Mouse (Mus musculus): ENCODE results near the gene Zfp27. TPM values are rescaled to one million over a fixed set of nuclear protein-coding genes. Genes with fewer than 3 reads are reported as not detected.

The Zfp27 gene
- 16.2 TPM for polyA plus RNA-seq (2015; fragmentation: Illumina TruSeq; extraction: RNeasy Lipid Tissue Mini Kit (QIAGEN cat#74804); ENCODE audit: low read depth, low replicate concordance)

DNA sequence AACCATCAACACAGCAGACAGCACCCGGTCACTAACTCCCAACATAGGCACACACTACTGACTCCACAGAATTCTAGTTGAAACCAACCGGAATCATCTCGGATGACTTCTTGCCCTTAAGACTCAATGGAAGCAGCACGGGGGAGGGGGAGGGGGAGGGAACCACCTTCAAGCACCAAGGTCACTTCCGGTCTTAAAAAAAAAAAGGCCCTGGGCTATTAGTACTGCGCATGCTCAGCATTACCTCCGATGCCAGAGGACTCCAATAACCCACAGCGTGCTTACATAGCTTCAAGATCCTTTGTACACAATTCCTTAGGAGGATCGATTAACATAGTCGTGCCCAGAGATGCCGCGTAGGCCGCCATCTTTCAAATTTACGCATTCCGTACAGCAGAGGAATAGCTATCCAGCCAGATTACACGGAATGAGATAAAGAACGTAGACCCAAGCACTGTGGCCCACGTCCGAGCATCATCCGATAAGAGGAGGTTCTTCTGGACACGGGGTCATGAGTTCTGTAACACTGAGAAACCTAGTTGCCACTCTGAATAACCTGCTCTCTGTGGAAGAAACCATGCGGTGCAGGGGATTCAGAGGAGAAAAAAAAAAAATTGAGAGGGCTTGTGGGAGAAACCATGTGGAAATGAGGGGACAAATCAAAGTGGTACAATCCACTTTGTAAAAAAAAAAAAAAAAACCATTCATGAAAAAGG, at the start of gene Zfp27:
Gene Zfp27, minus strand, starts transcription at position 607 of the 716 bp plus-strand sequence.

DNA sequence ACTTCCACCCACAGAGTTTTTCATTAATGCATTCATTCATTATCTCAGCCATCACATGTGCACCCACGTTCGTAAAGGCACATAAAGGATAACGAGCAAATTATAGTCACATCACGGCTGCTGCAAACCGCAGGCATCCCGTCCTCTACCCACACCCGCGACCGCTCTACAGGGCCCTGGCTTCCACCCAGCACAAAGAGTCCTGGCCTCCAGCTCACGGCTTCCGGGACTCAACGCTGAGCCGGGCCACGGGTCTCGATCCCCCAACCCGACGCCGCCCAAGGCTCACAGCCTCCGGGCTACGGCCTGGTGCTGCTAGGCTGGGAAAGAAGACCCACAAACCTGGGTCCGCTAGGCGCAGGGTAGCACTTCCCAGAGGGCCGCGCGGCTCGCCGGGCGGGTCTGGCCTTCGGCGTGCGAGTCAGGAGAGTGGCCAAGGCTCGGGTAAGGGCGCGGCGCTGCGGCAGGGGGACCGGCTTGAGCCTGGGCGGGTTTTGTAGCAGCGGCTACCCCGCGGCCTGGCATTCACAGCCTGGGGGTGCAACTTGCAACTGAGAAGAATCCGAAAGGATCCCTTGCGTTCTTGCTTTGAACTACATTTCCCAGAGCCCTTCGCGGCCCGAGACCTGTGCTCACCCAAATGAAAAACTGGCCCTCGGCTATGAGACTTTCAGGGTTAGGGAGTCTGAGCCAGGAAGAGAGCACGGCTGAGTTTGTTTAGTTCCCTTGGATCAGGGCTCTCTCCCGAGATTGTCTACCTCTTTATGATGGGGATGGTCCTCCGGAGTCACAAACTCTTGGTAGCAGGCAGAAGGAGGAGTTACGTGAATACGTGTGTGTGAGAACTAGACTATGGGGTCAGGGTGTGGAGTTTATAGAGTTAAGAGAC, 47.4 kb upstream of the Zfp27 start, which contains the start of gene Zfp74:
Gene Zfp74, minus strand, starts transcription at position 577 of the 889 bp plus-strand sequence.

DNA sequence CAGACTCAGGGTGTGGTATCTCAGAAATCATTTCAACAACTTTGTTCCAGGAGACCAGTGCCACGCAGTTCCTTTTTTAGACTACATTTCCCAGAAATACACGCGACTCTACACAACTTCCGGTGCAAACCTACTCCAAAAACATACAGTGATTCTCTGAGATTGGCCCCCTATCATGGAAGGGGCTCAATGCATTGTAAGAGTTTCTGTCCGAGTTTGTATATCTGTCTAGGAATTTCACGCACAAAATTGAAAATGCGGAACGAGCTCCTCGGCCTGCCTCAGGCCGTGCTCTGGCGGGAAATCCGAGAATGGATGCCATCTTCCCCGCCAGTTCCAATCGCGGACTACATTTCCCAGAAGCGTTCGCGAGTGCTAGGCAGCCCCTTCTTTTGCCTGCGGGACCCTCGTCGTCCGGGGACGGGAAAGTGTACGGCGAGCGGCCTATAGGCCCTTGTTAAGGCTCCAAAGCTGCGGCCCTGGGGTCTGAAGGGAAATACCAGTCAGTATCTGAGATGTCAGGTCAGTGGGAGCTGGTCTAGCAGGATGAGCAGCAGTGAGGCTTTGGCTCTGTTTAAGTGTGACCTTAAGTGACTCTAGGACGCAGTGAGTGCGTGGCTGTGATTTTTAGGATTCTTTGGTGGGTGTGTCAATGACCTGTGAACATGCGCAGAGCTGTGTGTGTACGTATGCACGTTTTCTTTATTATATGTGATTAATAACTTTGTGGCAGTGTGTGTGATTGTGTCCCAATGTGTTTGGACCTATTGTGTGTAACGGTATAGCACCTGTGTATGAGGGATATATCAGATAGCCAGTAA, 2.0 kb upstream of the Zfp27 start, which contains the start of gene Zfp383:
Gene Zfp383, plus strand, starts transcription at position 94 of the 821 bp plus-strand sequence.

DNA sequence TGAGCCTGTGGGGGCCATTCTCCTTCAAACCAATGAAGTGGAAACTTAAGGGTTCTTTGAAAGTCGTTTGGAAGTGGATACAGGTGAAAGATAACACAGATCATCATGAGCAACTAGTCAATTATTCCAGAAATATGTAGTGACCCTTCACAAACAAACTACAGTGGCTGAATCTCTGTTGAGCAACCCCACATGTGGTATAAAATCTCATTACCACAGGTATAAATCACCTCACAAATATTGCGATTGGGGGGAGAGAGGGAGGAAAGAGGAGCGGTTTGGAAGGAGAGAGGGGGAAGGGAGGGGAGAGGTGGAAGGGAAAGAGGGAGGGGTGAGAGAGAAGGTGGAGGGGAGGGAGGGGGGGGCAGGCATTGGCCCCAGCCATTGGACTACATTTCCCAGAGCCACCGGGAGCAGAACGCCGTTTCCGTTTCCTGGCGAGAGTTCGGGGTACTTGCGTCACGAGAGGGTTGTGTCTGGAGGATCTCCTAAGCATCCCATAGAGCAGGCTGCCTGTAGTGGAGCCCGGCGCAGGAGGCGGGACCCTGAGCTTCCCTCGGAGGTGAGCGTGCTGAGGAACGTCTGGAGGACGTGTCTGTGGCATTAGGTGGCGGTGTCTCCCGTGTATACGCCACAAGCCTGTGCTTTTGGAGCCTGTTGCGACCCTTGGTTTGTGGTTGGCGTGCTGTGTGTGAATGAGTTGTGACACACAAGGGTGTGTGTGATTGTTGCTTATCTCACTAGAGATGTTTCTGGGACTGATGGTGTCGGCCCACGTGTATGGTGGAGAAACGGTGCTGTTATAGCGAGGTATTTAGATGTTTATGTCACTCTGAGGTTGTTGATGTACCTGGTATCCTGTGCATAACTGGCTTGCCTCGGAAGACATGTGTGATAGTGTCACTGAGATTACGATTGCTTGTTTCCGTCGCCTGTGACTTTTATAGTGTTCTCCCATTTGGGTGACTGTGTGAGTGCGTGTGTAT, 46.5 kb downstream of the Zfp27 start, which contains the start of gene Zfp420:
Gene Zfp420, plus strand, starts transcription at position 448 of the 986 bp plus-strand sequence.

DNA sequence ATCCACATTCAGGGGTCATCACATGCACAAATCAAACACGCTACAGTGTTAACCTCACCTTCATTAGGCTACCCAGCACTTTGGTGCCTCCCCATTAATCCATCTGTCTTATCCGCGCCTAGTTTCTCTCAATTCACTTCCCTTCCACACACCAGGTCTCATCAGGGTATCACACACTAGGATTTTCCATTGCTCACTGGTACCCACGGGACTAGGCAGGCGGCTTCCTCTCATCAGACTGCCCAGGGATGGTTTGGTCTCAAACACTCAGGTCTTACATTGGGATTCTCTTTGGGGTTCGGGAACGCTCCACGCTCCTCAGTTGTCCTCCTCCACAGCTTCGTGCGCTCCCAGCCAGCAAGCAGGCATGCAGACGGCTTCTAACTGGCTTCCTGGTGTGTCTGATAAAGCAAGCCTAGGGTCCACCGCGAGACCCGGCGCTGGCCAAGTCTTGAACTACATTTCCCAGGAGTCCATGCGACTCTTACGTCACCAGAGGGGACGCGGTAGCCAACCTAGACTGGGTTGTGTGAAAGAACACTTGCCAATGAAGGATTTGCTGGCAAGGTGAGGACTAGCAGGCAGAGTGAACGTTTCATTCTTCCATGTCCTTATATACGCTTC, 53.0 kb downstream of the Zfp27 start, which contains the start of gene Zfp940:
Gene Zfp940, minus strand, starts transcription at position 451 of the 624 bp plus-strand sequence.

Other genes with a start within 250 kb of the Zfp27 start
- gene Catsperg2, start 179.5 kb downstream of the Zfp27 start, polyA plus RNA-seq (2015; fragmentation: Illumina TruSeq; extraction: RNeasy Lipid Tissue Mini Kit (QIAGEN cat#74804); ENCODE audit: low read depth, low replicate concordance): not detected
- gene Zfp84, start 138.0 kb downstream of the Zfp27 start, polyA plus RNA-seq (2015; fragmentation: Illumina TruSeq; extraction: RNeasy Lipid Tissue Mini Kit (QIAGEN cat#74804); ENCODE audit: low read depth, low replicate concordance): 8.2 TPM
- gene Zfp30, start 122.6 kb downstream of the Zfp27 start, polyA plus RNA-seq (2015; fragmentation: Illumina TruSeq; extraction: RNeasy Lipid Tissue Mini Kit (QIAGEN cat#74804); ENCODE audit: low read depth, low replicate concordance): 9.1 TPM
- gene Zfp790, start 90.5 kb downstream of the Zfp27 start, polyA plus RNA-seq (2015; fragmentation: Illumina TruSeq; extraction: RNeasy Lipid Tissue Mini Kit (QIAGEN cat#74804); ENCODE audit: low read depth, low replicate concordance): 10.1 TPM
- 16.6 TPM for gene Zfp940, start 52.9 kb downstream of the Zfp27 start, polyA plus RNA-seq (2015; fragmentation: Illumina TruSeq; extraction: RNeasy Lipid Tissue Mini Kit (QIAGEN cat#74804); ENCODE audit: low read depth, low replicate concordance)
- 20.0 TPM for gene Zfp420, start 46.6 kb downstream of the Zfp27 start, polyA plus RNA-seq (2015; fragmentation: Illumina TruSeq; extraction: RNeasy Lipid Tissue Mini Kit (QIAGEN cat#74804); ENCODE audit: low read depth, low replicate concordance)
- gene Zfp383, start 1.7 kb upstream of the Zfp27 start, polyA plus RNA-seq (2015; fragmentation: Illumina TruSeq; extraction: RNeasy Lipid Tissue Mini Kit (QIAGEN cat#74804); ENCODE audit: low read depth, low replicate concordance): 13.4 TPM
- 11.1 TPM for gene Zfp74, start 47.5 kb upstream of the Zfp27 start, polyA plus RNA-seq (2015; fragmentation: Illumina TruSeq; extraction: RNeasy Lipid Tissue Mini Kit (QIAGEN cat#74804); ENCODE audit: low read depth, low replicate concordance)
- gene Zfp568, start 77.4 kb upstream of the Zfp27 start, polyA plus RNA-seq (2015; fragmentation: Illumina TruSeq; extraction: RNeasy Lipid Tissue Mini Kit (QIAGEN cat#74804); ENCODE audit: low read depth, low replicate concordance): 1.8 TPM
- gene Zfp14, start 144.8 kb upstream of the Zfp27 start, polyA plus RNA-seq (2015; fragmentation: Illumina TruSeq; extraction: RNeasy Lipid Tissue Mini Kit (QIAGEN cat#74804); ENCODE audit: low read depth, low replicate concordance): 16.0 TPM
- gene Zfp82, start 166.3 kb upstream of the Zfp27 start, polyA plus RNA-seq (2015; fragmentation: Illumina TruSeq; extraction: RNeasy Lipid Tissue Mini Kit (QIAGEN cat#74804); ENCODE audit: low read depth, low replicate concordance): 5.0 TPM
- 0.83 TPM for gene Gm26920, start 183.8 kb upstream of the Zfp27 start, polyA plus RNA-seq (2015; fragmentation: Illumina TruSeq; extraction: RNeasy Lipid Tissue Mini Kit (QIAGEN cat#74804); ENCODE audit: low read depth, low replicate concordance)
- gene Zfp566, start 184.0 kb upstream of the Zfp27 start, polyA plus RNA-seq (2015; fragmentation: Illumina TruSeq; extraction: RNeasy Lipid Tissue Mini Kit (QIAGEN cat#74804); ENCODE audit: low read depth, low replicate concordance): 7.6 TPM
- gene Zfp260, start 188.2 kb upstream of the Zfp27 start, polyA plus RNA-seq (2015; fragmentation: Illumina TruSeq; extraction: RNeasy Lipid Tissue Mini Kit (QIAGEN cat#74804); ENCODE audit: low read depth, low replicate concordance): 67.4 TPM
- 13.2 TPM for gene Zfp382, start 215.4 kb upstream of the Zfp27 start, polyA plus RNA-seq (2015; fragmentation: Illumina TruSeq; extraction: RNeasy Lipid Tissue Mini Kit (QIAGEN cat#74804); ENCODE audit: low read depth, low replicate concordance)

Data from brain, adult 10 weeks (tissue).